Mouse (Mus musculus) brain, embryonic 18.5 days (tissue): ENCODE measurements around the gene Syne3.

Experiments
- DNase-seq: peaks from one replicate; pipeline ENCODE4 v3.0.0-alpha.2; 2012; ENCODE audit warnings: low read depth, low spot score

Syne3 gene

DNA sequence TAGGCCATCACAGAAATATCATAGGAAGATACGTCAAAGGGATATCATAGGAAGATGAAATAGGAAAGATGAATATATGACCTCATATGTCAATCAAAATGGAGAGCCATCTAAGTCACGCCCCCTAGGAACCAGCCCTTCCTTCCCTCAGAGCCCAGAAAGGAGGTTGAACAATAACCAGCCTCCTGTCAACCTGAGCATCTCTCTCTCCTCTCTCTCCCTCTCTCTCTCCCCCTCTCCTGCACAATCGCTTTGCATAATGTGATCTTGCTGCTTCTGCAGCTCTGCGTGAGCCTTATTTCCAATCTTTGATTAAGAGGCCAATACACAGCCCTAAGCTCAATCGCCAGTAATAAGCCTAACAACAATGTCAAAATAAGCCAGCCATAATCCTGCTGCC, 84.6 kb downstream of the Syne3 start:
- DNase-seq, result no peak

DNA sequence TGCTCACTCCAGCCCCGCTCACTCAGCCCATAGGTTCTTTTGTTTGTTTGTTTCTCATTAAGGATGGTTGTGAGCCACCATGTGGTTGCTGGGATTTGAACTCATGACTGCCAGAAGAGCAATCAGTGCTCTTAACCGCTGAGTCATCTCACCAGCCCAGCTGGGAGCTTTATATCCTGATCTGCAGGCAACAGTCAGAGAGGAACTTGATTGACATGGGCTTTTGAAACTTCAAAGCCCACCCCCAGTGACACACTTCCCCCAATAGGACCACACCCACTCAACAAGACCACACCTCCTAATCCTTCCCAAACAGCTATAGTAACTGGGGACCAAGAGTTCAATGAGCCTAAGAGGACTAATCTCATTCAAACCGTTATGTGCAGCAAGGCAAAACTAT, 85.1 kb downstream of the Syne3 start:
- no peak for DNase-seq

- DNase-seq, result no peak
Measured at GRCm38 (mm10) chr12:104923948-104924388, 85.6 kb downstream of the Syne3 start.

- peak; percentile 36 for DNase-seq
Measured at GRCm38 (mm10) chr12:104922647-104923046, 87.0 kb downstream of the Syne3 start.

GRCm38 (mm10) chr12:104921071-104921470, 88.5 kb downstream of the Syne3 start:
- no peak for DNase-seq

DNA sequence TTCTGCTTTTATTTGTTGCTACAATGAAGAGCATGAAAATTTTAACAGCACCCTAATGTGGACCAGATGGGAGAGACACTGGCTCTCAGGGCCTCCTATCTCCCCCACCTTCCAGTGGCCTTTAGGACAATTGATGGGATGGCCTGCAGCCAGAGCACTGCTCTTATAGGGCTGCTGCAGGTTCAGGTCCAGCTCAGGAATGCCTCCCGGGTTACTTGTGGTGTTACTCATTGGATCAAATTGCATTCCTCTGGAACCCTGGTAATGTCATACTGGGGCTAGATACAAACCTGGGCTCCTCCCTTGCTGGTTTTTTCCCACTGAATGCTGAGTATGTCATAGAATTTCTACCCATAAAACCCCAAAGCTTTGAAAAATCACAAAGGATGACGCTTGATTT, 90.4 kb downstream of the Syne3 start:
- no peak for DNase-seq

GRCm38 (mm10) chr12:104917927-104918326, 91.7 kb downstream of the Syne3 start:
- no peak for DNase-seq

- no peak for DNase-seq
Measured at GRCm38 (mm10) chr12:104917297-104917696, 92.3 kb downstream of the Syne3 start.

- no peak for DNase-seq
Measured at GRCm38 (mm10) chr12:104916776-104917175, 92.8 kb downstream of the Syne3 start.

- DNase-seq, result no peak
Measured at GRCm38 (mm10) chr12:104915681-104916080, 93.9 kb downstream of the Syne3 start.

DNA sequence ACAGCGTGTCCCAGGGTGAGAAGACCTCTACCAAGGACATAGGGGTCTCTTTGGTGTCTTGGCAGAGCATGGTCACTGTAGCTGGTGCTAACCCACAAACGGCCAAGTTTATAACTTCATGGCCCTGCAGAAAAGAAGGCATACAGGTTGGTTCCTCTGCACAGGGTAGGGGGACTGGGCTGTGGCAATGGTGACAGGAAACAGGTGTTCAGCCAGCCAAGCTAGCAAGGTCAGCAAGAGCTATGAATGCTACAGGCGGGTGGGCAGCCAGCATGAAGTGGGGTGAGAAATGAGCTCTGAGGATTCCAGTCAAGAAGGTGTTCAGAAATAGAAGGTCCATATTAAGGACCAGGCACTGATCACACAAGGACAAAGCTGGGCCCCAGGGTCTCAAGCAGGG, 96.6 kb downstream of the Syne3 start:
- no peak for DNase-seq

DNA sequence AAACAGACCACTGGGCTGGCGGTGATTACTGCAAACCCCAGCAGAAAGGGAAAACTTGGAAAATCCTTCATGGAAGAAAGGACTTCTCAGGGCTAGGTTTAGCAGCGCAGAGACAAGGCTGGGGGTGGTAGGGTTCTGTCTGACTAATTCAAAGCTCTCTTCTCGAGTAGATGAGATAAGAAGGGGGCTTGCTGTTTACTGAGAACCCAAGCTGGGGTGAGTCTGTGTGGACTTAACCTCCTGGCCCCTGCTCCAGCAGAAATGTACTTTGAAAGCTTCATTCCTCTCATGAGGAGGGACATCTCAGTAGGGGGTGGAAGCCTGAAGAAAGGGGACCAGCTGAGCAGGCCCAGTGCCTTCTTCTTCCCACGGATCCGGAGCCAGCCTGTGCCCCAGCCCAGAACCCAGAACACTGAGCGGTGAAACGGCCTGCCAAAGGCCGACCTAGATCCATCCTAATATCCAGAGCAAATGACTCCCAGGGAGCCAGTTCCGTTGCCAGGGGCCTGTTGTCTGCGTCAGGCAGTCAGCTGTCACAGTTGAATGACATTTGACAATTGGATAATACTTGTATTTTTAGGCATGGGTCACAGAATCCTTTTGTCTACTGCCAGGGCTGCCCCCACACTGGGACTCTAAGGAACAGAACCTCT, 97.2 kb downstream of the Syne3 start:
- DNase-seq, result no peak

GRCm38 (mm10) chr12:104909750-104910149, 99.9 kb downstream of the Syne3 start:
- DNase-seq, result no peak

- no peak for DNase-seq
Measured at GRCm38 (mm10) chr12:104908986-104909385, 100.6 kb downstream of the Syne3 start.

DNA sequence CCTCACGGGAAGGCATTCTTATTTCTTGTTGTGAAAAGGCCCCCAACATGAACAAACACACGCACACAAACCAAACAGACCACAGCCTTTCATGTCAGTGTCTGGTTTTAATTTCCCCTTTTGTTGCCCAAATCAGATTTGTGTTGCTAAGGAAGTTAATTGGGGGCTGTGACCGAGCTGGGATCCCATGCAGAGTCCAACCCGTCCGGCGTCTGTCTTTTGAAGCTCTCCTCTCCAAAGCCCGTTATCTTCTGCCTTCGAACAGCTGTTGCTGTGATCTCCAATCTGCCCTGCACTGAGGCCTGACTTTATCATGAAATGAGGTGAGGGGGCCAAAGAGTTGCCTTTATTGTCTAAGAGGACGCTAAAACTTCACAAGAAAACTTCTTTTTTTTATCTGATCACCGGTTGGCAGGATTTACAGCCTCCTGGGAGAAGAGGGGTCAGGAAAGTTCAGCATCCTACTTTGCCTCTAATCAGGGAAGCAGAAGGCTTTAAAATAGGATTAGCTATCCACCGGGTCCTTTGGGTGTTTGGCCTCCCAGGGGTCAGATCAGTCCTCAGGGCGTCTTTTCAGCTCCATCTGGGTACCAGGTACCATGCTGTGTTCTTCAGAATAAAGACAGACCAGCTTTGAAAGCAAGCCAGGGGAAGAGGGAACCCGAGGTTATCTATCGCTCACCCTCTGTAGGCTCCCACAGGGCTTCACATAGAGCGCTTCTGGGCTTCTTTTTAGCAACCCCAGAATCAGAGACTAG, 101.4 kb downstream of the Syne3 start:
- no peak for DNase-seq

DNA sequence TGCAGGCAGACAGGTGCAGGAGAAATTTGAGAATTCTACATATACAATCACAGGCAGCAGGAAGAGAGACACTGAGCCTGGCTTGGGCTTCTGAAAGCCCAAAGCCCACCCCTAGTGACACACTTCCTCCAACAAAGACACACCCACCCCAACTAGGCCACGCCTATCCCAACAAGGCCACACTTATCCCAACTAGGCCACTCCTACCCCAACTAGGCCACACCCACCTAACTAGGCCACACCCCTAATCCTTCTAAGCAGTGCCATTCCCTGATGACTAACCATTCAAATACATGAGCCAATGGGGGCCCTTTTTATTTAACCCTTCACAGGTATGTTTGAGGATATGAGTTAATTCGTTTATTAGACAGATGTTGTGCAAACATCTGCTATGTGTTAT, 102.5 kb downstream of the Syne3 start:
- DNase-seq, result no peak

GRCm38 (mm10) chr12:104904138-104904537, 105.5 kb downstream of the Syne3 start:
- no peak for DNase-seq

DNA sequence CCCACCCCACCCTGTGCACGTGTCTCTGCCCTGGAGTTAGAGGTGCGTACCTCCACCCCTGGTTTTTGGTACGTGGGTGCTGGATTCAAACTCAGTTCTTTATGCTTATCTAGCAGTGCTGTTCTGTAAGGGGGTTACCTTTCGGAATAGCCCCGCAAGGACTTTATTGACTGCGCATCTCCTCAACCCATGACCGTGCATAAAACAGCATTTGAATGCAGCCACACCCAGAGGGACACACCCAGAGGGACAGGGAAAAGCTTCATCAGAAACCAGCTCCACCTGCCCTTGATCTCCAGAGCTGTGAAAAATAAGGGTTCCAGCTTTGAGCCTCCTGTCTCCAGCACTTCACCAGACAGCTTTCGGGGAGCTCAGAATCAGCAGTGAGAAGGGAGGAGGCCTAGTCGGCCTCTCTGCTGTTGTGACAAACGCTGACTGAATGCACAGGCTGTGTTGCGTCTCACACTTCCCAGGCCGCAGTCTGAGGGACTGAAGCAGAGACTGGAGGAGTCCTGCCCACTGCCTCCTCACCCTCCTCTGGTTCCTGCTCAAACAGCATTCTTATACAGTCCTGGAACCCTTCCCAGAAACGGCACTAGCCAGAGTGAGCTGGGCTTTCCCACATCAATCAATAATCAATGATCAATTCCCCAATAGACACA, 107.1 kb downstream of the Syne3 start:
- no peak for DNase-seq

GRCm38 (mm10) chr12:104901320-104901719, 108.3 kb downstream of the Syne3 start:
- no peak for DNase-seq

- no peak for DNase-seq
Measured at GRCm38 (mm10) chr12:104899835-104900234, 109.8 kb downstream of the Syne3 start.

DNA sequence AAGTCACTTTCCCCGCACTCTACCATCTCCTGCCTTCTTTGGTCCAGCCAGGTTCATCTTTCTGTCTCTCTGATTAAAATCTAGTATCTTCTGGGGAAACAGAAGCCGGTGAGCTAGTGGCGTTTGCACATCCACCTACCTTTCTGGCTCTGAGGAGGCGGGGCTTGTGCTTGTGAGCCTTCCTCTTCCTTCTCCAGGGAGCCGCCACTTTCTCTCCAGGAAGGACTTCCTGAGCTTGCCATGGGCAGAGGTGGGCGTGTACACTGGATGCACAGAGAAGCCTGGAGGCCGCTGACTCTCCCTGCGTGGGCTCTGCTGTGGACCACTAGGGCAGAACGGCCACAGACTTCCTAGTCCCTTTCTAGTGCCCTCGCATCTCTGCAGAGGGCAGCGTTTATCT, 110.4 kb downstream of the Syne3 start:
- DNase-seq, result no peak

GRCm38 (mm10) chr12:104898718-104899117, 110.9 kb downstream of the Syne3 start:
- DNase-seq, result no peak
